Mouse (Mus musculus): ENCODE results near the gene Eid2b. TPM values are rescaled to one million over a fixed set of nuclear protein-coding genes. Genes with fewer than 3 reads are reported as not detected.
"Not testable (repeated sequence)": the region's sequence is repeated elsewhere in the genome, so short reads cannot be mapped to it uniquely, and the experiment has no call there.

Eid2b gene
- 5.6 and 7.1 TPM in 2 replicates for polyA plus RNA-seq (2016; fragmentation: Nextera tagmentation; extraction: Ambion mirVana)

- 3% methylated on average over 68 of the region's 68 CpGs for WGBS
- DNase-seq (ENCODE audit: low spot score): peak; percentile 96
- Histone ChIP-seq H3K4me3 (peak within 1 kb of the TSS; percentile 72), H3K9me3 (no peaks in the 10 kb centered on the region), H3K27ac (peak within 1 kb of the TSS; percentile 93), H3K4me1 (peaks cover 6% of the 10 kb centered on the region; the same call in 1 of the 2 replicates), H3K36me3 (peaks cover 5% of the 10 kb centered on the region; the same call in 1 of the 2 replicates), H3K27me3 (ENCODE audit: insufficient read depth, poor library complexity, severe bottlenecking) (no peaks in the 10 kb centered on the region)
Observed at GRCm38 (mm10) chr7:28277615-28278278, at the start of gene Eid2b. Eid2b (plus strand) TSS chr7:28277739.

DNA sequence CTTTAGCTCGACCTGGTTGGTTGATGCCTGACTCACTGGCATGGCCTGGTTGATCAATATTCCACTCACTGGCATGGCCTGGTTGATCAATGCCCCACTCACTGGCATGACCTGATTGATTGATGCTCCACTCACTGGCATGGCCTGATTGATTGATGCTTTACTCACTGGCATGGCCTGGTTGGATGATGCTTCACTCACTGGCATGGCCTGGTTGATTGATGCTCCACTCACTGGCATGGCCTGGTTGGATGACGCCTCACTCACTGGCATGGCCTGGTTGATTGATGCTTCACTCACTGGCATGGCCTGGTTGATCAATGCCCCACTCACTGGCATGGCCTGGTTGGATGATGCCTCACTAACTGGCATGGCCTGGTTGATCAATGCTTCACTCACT is 33.6 kb upstream of the Eid2b start:
- DNase-seq (ENCODE audit: low spot score); H3K4me1 ChIP-seq; H3K4me3 ChIP-seq; H3K9me3 ChIP-seq; H3K27ac ChIP-seq; H3K27me3 ChIP-seq (ENCODE audit: insufficient read depth, poor library complexity, severe bottlenecking); H3K36me3 ChIP-seq: not testable (repeated sequence)
- WGBS: 75% methylated on average over 2 of the region's 2 CpGs

- H3K4me3 ChIP-seq: no peak overlapping the region
- 86% methylated on average over 3 of the region's 3 CpGs for WGBS
- H3K36me3 ChIP-seq: no peaks in the 10 kb centered on the region
- H3K27me3 ChIP-seq (ENCODE audit: insufficient read depth, poor library complexity, severe bottlenecking): no peaks in the 10 kb centered on the region
- no peak for DNase-seq (ENCODE audit: low spot score)
- peaks cover 3% of the 10 kb centered on the region for H3K9me3 ChIP-seq
- H3K27ac ChIP-seq: no peak overlapping the region
- no peaks in the 10 kb centered on the region for H3K4me1 ChIP-seq
Observed at GRCm38 (mm10) chr7:28248957-28249356, 28.6 kb upstream of the Eid2b start.

GRCm38 (mm10) chr7:28251976-28252375 is 25.6 kb upstream of the Eid2b start:
- peak; percentile 39 for DNase-seq (ENCODE audit: low spot score)
- no peak overlapping the region for H3K27ac ChIP-seq
- no peaks in the 10 kb centered on the region for H3K36me3 ChIP-seq
- H3K9me3 ChIP-seq: no peaks in the 10 kb centered on the region
- no peak overlapping the region for H3K4me3 ChIP-seq
- no peaks in the 10 kb centered on the region for H3K27me3 ChIP-seq (ENCODE audit: insufficient read depth, poor library complexity, severe bottlenecking)
- H3K4me1 ChIP-seq: no peaks in the 10 kb centered on the region
- 84% methylated on average over 17 of the region's 17 CpGs for WGBS

GRCm38 (mm10) chr7:28254591-28254990 is 22.9 kb upstream of the Eid2b start:
- 87% methylated on average over 6 of the region's 6 CpGs for WGBS
- H3K4me3 ChIP-seq: no peak overlapping the region

GRCm38 (mm10) chr7:28255476-28255875 is 22.1 kb upstream of the Eid2b start:
- H3K4me1 ChIP-seq: no peaks in the 10 kb centered on the region
- H3K9me3 ChIP-seq: no peaks in the 10 kb centered on the region
- 80% methylated on average over 6 of the region's 6 CpGs for WGBS
- no peaks in the 10 kb centered on the region for H3K27me3 ChIP-seq (ENCODE audit: insufficient read depth, poor library complexity, severe bottlenecking)
- H3K27ac ChIP-seq: no peak overlapping the region
- H3K36me3 ChIP-seq: no peaks in the 10 kb centered on the region
- DNase-seq (ENCODE audit: low spot score): no peak
- no peak overlapping the region for H3K4me3 ChIP-seq

More at GRCm38 (mm10) chr7:28254591-28254990, 22.9 kb upstream of the Eid2b start:
- H3K27ac ChIP-seq: no peak overlapping the region
- H3K27me3 ChIP-seq (ENCODE audit: insufficient read depth, poor library complexity, severe bottlenecking): no peaks in the 10 kb centered on the region
- H3K36me3 ChIP-seq: no peaks in the 10 kb centered on the region
- H3K9me3 ChIP-seq: no peaks in the 10 kb centered on the region
- DNase-seq (ENCODE audit: low spot score): peak; percentile 41
- H3K4me1 ChIP-seq: no peaks in the 10 kb centered on the region

- H3K4me3 ChIP-seq: no peak overlapping the region
- no peak overlapping the region for H3K27ac ChIP-seq
- WGBS: 41% methylated on average over 5 of the region's 5 CpGs
- H3K36me3 ChIP-seq: no peaks in the 10 kb centered on the region
- no peaks in the 10 kb centered on the region for H3K9me3 ChIP-seq
- no peaks in the 10 kb centered on the region for H3K4me1 ChIP-seq
- H3K27me3 ChIP-seq (ENCODE audit: insufficient read depth, poor library complexity, severe bottlenecking): no peaks in the 10 kb centered on the region
- DNase-seq (ENCODE audit: low spot score): no peak
Observed at GRCm38 (mm10) chr7:28262861-28263260, 14.7 kb upstream of the Eid2b start.

GRCm38 (mm10) chr7:28263786-28264185 is 13.8 kb upstream of the Eid2b start:
- H3K36me3 ChIP-seq: no peaks in the 10 kb centered on the region

GRCm38 (mm10) chr7:28265391-28265790 is 12.1 kb upstream of the Eid2b start:
- Histone ChIP-seq H3K4me1 (no peaks in the 10 kb centered on the region), H3K27ac (no peak overlapping the region), H3K36me3 (peaks cover 11% of the 10 kb centered on the region; the same call in 1 of the 2 replicates), H3K27me3 (ENCODE audit: insufficient read depth, poor library complexity, severe bottlenecking) (no peaks in the 10 kb centered on the region), H3K9me3 (no peaks in the 10 kb centered on the region), H3K4me3 (no peak overlapping the region)
- WGBS: 85% methylated on average over 13 of the region's 13 CpGs
- DNase-seq (ENCODE audit: low spot score): no peak

More at GRCm38 (mm10) chr7:28263786-28264185, 13.8 kb upstream of the Eid2b start:
- DNase-seq (ENCODE audit: low spot score): peak; percentile 87
- 7% methylated on average over 15 of the region's 15 CpGs for WGBS
- H3K27me3 ChIP-seq (ENCODE audit: insufficient read depth, poor library complexity, severe bottlenecking): no peaks in the 10 kb centered on the region
- H3K4me3 ChIP-seq: no peak overlapping the region
- H3K27ac ChIP-seq: no peak overlapping the region
- H3K9me3 ChIP-seq: no peaks in the 10 kb centered on the region
- no peaks in the 10 kb centered on the region for H3K4me1 ChIP-seq

DNA sequence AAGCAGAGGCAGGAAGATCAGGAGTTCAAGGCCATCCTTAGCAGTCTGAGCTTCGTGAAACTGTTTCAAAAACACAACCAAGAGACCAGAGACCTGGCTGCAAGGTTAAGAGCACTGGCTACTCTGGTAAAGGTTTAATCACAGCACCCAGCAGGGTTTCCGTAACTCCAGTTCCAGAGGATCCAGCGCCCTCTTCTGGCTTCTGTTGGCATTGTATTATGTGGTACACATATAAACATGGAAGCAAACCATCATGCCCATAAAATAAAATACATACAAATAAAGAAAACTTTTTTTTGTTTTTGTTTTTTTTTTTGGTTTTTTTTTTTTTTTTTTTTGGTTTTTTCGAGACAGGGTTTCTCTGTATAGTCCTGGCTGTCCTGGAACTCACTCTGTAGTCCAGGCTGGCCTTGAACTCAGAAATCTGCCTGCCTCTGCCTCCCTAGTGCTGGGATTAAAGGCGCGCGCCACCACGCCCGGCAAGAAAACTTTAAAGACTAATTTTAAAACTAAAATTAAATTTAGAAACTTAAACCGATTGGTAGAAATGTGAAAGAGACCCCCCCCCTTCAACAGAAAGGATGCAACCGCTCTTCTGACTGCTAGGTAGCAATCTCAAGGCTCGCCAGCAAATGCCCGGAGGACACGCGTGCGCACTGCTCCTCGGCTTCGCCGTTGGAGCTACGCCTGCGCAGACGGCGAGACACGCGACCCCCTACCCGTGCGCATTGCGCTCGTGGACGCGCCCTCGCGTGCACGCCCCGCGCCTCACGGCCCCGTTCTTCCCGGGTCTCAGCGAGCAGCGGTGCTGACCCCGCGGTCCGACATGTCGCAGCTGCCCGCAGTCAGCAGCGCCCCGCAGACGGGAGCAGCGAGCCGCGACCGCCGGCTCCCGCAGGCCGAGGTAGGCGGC is 10.2 kb upstream of the Eid2b start, which contains the start of gene Eid2:
Gene Eid2, plus strand, starts transcription at position 753 of the 913 bp plus-strand sequence.
- WGBS: 7% methylated on average over 55 of the region's 57 CpGs
- peak; percentile 88 for DNase-seq (ENCODE audit: low spot score)
- H3K27ac ChIP-seq: peak within 1 kb of the TSS; percentile 95
- no peaks in the 10 kb centered on the region for H3K27me3 ChIP-seq (ENCODE audit: insufficient read depth, poor library complexity, severe bottlenecking)
- H3K4me3 ChIP-seq: peak within 1 kb of the TSS; percentile 91
- H3K36me3 ChIP-seq: peaks cover 21% of the 10 kb centered on the region
- H3K9me3 ChIP-seq: no peaks in the 10 kb centered on the region
- H3K4me1 ChIP-seq: no peaks in the 10 kb centered on the region

GRCm38 (mm10) chr7:28268042-28268531 is 9.5 kb upstream of the Eid2b start:
- peak; percentile 78 for DNase-seq (ENCODE audit: low spot score)
- Histone ChIP-seq H3K36me3 (peaks cover 27% of the 10 kb centered on the region), H3K27ac (peak overlapping the region; percentile 95), H3K27me3 (ENCODE audit: insufficient read depth, poor library complexity, severe bottlenecking) (no peaks in the 10 kb centered on the region), H3K9me3 (no peaks in the 10 kb centered on the region), H3K4me1 (no peaks in the 10 kb centered on the region), H3K4me3 (peak overlapping the region; percentile 91)
- under 1% methylated on average over 49 of the region's 62 CpGs for WGBS

GRCm38 (mm10) chr7:28268576-28268975 is 9.0 kb upstream of the Eid2b start:
- Histone ChIP-seq H3K9me3 (no peaks in the 10 kb centered on the region), H3K4me3 (peak overlapping the region; percentile 91), H3K4me1 (no peaks in the 10 kb centered on the region), H3K27me3 (ENCODE audit: insufficient read depth, poor library complexity, severe bottlenecking) (no peaks in the 10 kb centered on the region), H3K36me3 (peaks cover 30% of the 10 kb centered on the region), H3K27ac (peak overlapping the region; percentile 95)
- DNase-seq (ENCODE audit: low spot score): no peak
- WGBS: 29% methylated on average over 16 of the region's 16 CpGs

DNA sequence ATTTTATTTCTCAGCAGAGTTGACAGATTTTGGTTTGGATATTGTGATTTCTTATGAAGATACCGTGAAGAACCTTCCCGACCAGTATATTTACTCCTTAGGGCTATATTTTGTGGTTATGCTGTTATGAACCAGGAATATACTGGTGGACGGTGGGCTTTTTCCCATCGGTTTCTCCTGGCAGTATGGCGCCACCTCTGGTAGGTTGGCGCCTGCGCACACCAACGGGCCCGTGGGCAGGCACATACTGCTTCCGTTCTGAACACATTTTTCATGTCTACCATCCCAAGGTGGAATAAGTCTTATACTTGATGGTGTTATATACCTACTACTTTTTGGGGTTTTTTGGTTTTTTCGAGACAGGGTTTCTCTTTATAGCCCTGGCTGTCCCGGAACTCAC is 8.2 kb upstream of the Eid2b start:
- no peak for DNase-seq (ENCODE audit: low spot score)
- 90% methylated on average over 12 of the region's 12 CpGs for WGBS
- H3K9me3 ChIP-seq: no peaks in the 10 kb centered on the region
- no peak overlapping the region for H3K4me3 ChIP-seq
- H3K27me3 ChIP-seq (ENCODE audit: insufficient read depth, poor library complexity, severe bottlenecking): no peaks in the 10 kb centered on the region
- no peak overlapping the region for H3K27ac ChIP-seq
- H3K4me1 ChIP-seq: no peaks in the 10 kb centered on the region
- H3K36me3 ChIP-seq: peaks cover 30% of the 10 kb centered on the region
